Comparison of ENCODE assay signal across 12 mouse cellular contexts in genomic region chr6:29848808-29849207, GRCm38 (mm10).
DNase-seq lines count a peak whose midpoint lies in the region; ATAC-seq lines count a peak whose summit lies in the region.
"Had no signal": no experiment of that assay in that cellular context is flagged by ENCODE, and none has a peak within 500 bp of the region (broad histone marks: within the 10 kb centered on the region; RNA-seq: fewer than 3 reads in every experiment).

No protein-coding gene starts in this region.

- peak; percentile 48 for DNase-seq in Muller cell, postnatal 12 days (ENCODE audit: inconsistent ontology term)
- DNase-seq in adrenal gland, postnatal 10 days: peak; percentile 37
- peak; percentile 26 to 40 for DNase-seq in lung, postnatal 4 days
- no peak for DNase-seq in cerebellum, postnatal 10 days
- DNase-seq: thymus, postnatal 36 days had no signal

- H3K4me3 ChIP-seq in kidney, embryonic 15.5 days (replicated peaks): no peak overlapping the region
- H3K4me3 ChIP-seq in hindbrain, embryonic 12.5 days: no peak overlapping the region
- H3K4me3 ChIP-seq: embryonic facial prominence, embryonic 13.5 days; layer of hippocampus, adult 2 months; neural tube, embryonic 12.5 days had no signal

- H3K9ac ChIP-seq in kidney, embryonic 15.5 days: no peak overlapping the region
- H3K9ac ChIP-seq in hindbrain, embryonic 12.5 days: no peak overlapping the region
- H3K9ac ChIP-seq: embryonic facial prominence, embryonic 13.5 days; liver, embryonic 14.5 days; neural tube, embryonic 12.5 days had no signal

- H3K9me3 ChIP-seq in kidney, embryonic 15.5 days (replicated peaks): no peaks in the 10 kb centered on the region
- H3K9me3 ChIP-seq in hindbrain, embryonic 12.5 days (replicated peaks): no peaks in the 10 kb centered on the region
- H3K9me3 ChIP-seq: embryonic facial prominence, embryonic 13.5 days; neural tube, embryonic 12.5 days had no signal

- ATAC-seq in kidney, embryonic 15.5 days (replicated peaks; ENCODE audit: low FRiP score): peak; percentile 66
- ATAC-seq in hindbrain, embryonic 12.5 days (ENCODE audit: low FRiP score): no peak
- no peak for ATAC-seq in megakaryocyte, adult 5-6 weeks (ENCODE audit: poor library complexity, severe bottlenecking)

- 46% methylated on average over 3 of the region's 3 CpGs for WGBS in kidney, embryonic 15.5 days
- WGBS in hindbrain, embryonic 12.5 days: 65% methylated on average over 3 of the region's 3 CpGs

- peaks cover 3% of the 10 kb centered on the region; the same call in 1 of the 2 replicates for H3K4me1 ChIP-seq in kidney, embryonic 15.5 days
- H3K4me1 ChIP-seq in hindbrain, embryonic 12.5 days: peaks cover 2% of the 10 kb centered on the region; the same call in 1 of the 2 replicates

- peak overlapping the region; percentile 59 for H3K27ac ChIP-seq in kidney, embryonic 15.5 days
- no peak overlapping the region for H3K27ac ChIP-seq in hindbrain, embryonic 12.5 days
- H3K27ac ChIP-seq: embryonic facial prominence, embryonic 13.5 days; layer of hippocampus, adult 2 months; liver, embryonic 14.5 days; neural tube, embryonic 12.5 days had no signal

- no peaks in the 10 kb centered on the region for H3K27me3 ChIP-seq in kidney, embryonic 15.5 days
- no peaks in the 10 kb centered on the region for H3K27me3 ChIP-seq in hindbrain, embryonic 12.5 days
- H3K27me3 ChIP-seq: embryonic facial prominence, embryonic 13.5 days; neural tube, embryonic 12.5 days had no signal

- no peaks in the 10 kb centered on the region for H3K36me3 ChIP-seq in kidney, embryonic 15.5 days
- no peaks in the 10 kb centered on the region for H3K36me3 ChIP-seq in hindbrain, embryonic 12.5 days
- H3K36me3 ChIP-seq: embryonic facial prominence, embryonic 13.5 days; neural tube, embryonic 12.5 days had no signal

- H3K4me2 ChIP-seq in kidney, embryonic 15.5 days: no peak overlapping the region
- no peak overlapping the region for H3K4me2 ChIP-seq in hindbrain, embryonic 12.5 days (replicated peaks)
- H3K4me2 ChIP-seq: embryonic facial prominence, embryonic 13.5 days; neural tube, embryonic 12.5 days had no signal

Comparison
In these comparisons a context has a peak if more than half of its experiments do, and no peak if none do; other contexts are left out.
1. DNase-seq: peak in Muller cell, postnatal 12 days (single experiment), adrenal gland, postnatal 10 days (single experiment) and lung, postnatal 4 days (2 of 2); none in cerebellum, postnatal 10 days (0 of 2).